Mouse (Mus musculus) cortical plate, adult 2 months (tissue): ENCODE results near the gene Gm21969.

Experiments used
- CTCF ChIP-seq: fragments of 200-500 bp; IDR thresholded peaks from 2 replicates; pipeline ENCODE4 v1.5.1; 2011; ENCODE audit warnings: mild to moderate bottlenecking, control low read depth, low read length; ENCODE audit not compliant: insufficient read depth; ENCODE audit errors: extremely low read depth
- POLR2A ChIP-seq: fragments of 200-500 bp; IDR thresholded peaks from 2 replicates; pipeline ENCODE4 v1.6.1; 2011; ENCODE audit warnings: mild to moderate bottlenecking, low read length, control low read depth; ENCODE audit not compliant: insufficient read depth; ENCODE audit errors: extremely low read depth

DNA sequence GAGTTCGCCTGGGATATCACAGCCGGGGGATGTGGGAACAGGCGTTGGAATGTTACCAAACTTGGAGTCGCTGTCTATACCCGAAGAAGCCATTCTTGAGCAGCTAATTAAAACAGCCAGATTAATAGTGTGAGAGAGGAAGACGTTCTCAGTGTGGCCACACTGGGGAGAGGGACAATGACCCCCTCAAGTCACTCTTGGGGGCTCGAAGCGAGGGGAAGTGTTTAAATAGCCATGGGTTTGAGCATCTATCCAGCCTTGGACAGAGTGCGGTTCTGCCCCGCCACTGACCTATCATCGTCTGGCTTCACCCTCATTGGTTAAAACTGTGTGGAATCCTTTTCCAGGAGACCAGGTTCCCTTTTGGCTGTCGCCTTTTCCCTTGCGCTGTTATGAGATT, 4.6 kb upstream of the Gm21969 start:
- TF ChIP-seq POLR2A (no peak), CTCF (no peak)
